Mouse (Mus musculus): ENCODE results near the gene Zc3h7b. TPM values are rescaled to one million over a fixed set of nuclear protein-coding genes. Genes with fewer than 3 reads are reported as not detected.

Zc3h7b gene
- polyA plus RNA-seq, 1 experiment from 2014 or later: 37.9 TPM

Other genes starting within 250 kb of the Zc3h7b start
- gene Ep300, start 159.7 kb upstream of the Zc3h7b start, polyA plus RNA-seq (2016; fragmentation: Nextera tagmentation; extraction: Ambion mirVana): 17.7 and 20.4 TPM in 2 replicates
- gene L3mbtl2, start 81.2 kb upstream of the Zc3h7b start, polyA plus RNA-seq (2016; fragmentation: Nextera tagmentation; extraction: Ambion mirVana): 41.9 and 44.9 TPM in 2 replicates
- gene Chadl, start 47.8 kb upstream of the Zc3h7b start, polyA plus RNA-seq (2016; fragmentation: Nextera tagmentation; extraction: Ambion mirVana): 1.7 and 2.5 TPM in 2 replicates
- 166 and 178 TPM in 2 replicates for gene Rangap1, start 473 bp downstream of the Zc3h7b start, polyA plus RNA-seq (2016; fragmentation: Nextera tagmentation; extraction: Ambion mirVana)
- gene Tef, start 57.4 kb downstream of the Zc3h7b start, polyA plus RNA-seq (2016; fragmentation: Nextera tagmentation; extraction: Ambion mirVana): 16.4 and 19.4 TPM in 2 replicates
- gene Tob2, start 113.7 kb downstream of the Zc3h7b start, polyA plus RNA-seq (2016; fragmentation: Nextera tagmentation; extraction: Ambion mirVana): 18.6 and 19.1 TPM in 2 replicates
- gene Phf5a, start 126.9 kb downstream of the Zc3h7b start, polyA plus RNA-seq (2016; fragmentation: Nextera tagmentation; extraction: Ambion mirVana): 212 and 249 TPM in 2 replicates
- gene Aco2, start 127.3 kb downstream of the Zc3h7b start, polyA plus RNA-seq (2016; fragmentation: Nextera tagmentation; extraction: Ambion mirVana): 157 and 175 TPM in 2 replicates
- gene Polr3h, start 181.2 kb downstream of the Zc3h7b start, polyA plus RNA-seq (2016; fragmentation: Nextera tagmentation; extraction: Ambion mirVana): 84.8 and 86.3 TPM in 2 replicates
- gene Csdc2, start 191.7 kb downstream of the Zc3h7b start, polyA plus RNA-seq (2016; fragmentation: Nextera tagmentation; extraction: Ambion mirVana): 13.8 and 33.7 TPM in 2 replicates
- 37.3 and 39.0 TPM in 2 replicates for gene Pmm1, start 215.9 kb downstream of the Zc3h7b start, polyA plus RNA-seq (2016; fragmentation: Nextera tagmentation; extraction: Ambion mirVana)
- not detected in 2 replicates for gene 1700029P11Rik, start 235.5 kb downstream of the Zc3h7b start, polyA plus RNA-seq (2016; fragmentation: Nextera tagmentation; extraction: Ambion mirVana)
- 62.1 and 75.1 TPM in 2 replicates for gene Xrcc6, start 242.8 kb downstream of the Zc3h7b start, polyA plus RNA-seq (2016; fragmentation: Nextera tagmentation; extraction: Ambion mirVana)